ENCODE assay signal across 19 mouse cellular contexts in the genomic region with DNA sequence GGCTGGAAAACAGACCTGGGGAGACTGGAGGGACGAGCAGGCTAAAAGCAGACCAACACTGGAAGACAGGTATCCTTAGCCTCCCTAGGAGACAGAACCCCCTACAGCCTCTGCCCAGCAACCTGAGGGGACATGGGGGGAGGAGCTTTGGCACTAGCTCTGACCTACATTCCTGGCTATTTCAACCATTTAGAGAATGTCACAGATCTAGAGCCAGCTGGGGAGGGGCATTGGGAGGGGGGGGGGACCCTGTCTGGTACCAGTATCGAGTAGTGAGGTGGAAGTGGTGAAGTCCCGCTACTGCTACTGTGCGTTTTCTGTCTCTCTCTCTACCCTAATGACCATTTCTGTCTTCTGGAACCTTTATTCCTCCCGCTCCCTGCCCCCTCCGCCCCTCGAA. TPM values are rescaled to one million over a fixed set of nuclear protein-coding genes. Genes with fewer than 3 reads are reported as not detected.
A peak's percentile ranks its signal among the peaks of the same experiment; 100 is the strongest.
DNase-seq lines count a peak whose midpoint lies in the region; ATAC-seq and TF ChIP-seq lines count a peak whose summit lies in the region.
"Had no signal": no experiment of that assay in that cellular context is flagged by ENCODE, and none has a peak within 500 bp of the region (broad histone marks: within the 10 kb centered on the region; RNA-seq: fewer than 3 reads in every experiment).

No protein-coding gene starts in this region.

- no peak for ATAC-seq in heart, embryonic 13.5 days (ENCODE audit: extremely low read depth, insufficient number of reproducible peaks, low FRiP score, low TSS enrichment)
- ATAC-seq in hindbrain, embryonic 14.5 days (ENCODE audit: low FRiP score) = no peak
- ATAC-seq: intestine, embryonic 15.5 days had no signal

- H3K9ac ChIP-seq in heart, embryonic 13.5 days = no peak overlapping the region
- H3K9ac ChIP-seq in heart, adult 2 months (ENCODE audit: low read depth, low read length) = no peak overlapping the region
- H3K9ac ChIP-seq in hindbrain, embryonic 14.5 days = no peak overlapping the region
- H3K9ac ChIP-seq: hindbrain, embryonic 13.5 days; intestine, embryonic 15.5 days; limb, embryonic 13.5 days; liver, embryonic 13.5 days; midbrain, embryonic 12.5 days had no signal

- TF ChIP-seq EP300 in heart, adult 2 months (IDR thresholded peaks at IDR 0.05; ENCODE audit: insufficient read depth, low read depth, low read length) = no peak

- H3K36me3 ChIP-seq in heart, embryonic 13.5 days = 0 out of 2 replicates have a peak, but pooled peaks cover 3% of the 10 kb centered on the region
- no peaks in the 10 kb centered on the region for H3K36me3 ChIP-seq in heart, adult 2 months (ENCODE audit: control insufficient read depth, insufficient read depth, low read length)
- peaks cover 55% of the 10 kb centered on the region for H3K36me3 ChIP-seq in hindbrain, embryonic 14.5 days (replicated peaks; ENCODE audit: control insufficient read depth, insufficient read depth)
- H3K36me3 ChIP-seq: intestine, embryonic 15.5 days; liver, embryonic 13.5 days had no signal

- H3K27me3 ChIP-seq in heart, embryonic 13.5 days (replicated peaks) = peaks cover 17% of the 10 kb centered on the region
- no peaks in the 10 kb centered on the region for H3K27me3 ChIP-seq in heart, adult 2 months (ENCODE audit: control insufficient read depth, insufficient read depth, low read length)
- no peaks in the 10 kb centered on the region for H3K27me3 ChIP-seq in hindbrain, embryonic 14.5 days (ENCODE audit: control insufficient read depth, insufficient read depth, low read length)
- H3K27me3 ChIP-seq: hindbrain, embryonic 13.5 days; intestine, embryonic 15.5 days; limb, embryonic 13.5 days had no signal

- H3K4me3 ChIP-seq in heart, embryonic 13.5 days = no peak overlapping the region
- H3K4me3 ChIP-seq in heart, adult 2 months = no peak overlapping the region
- H3K4me3 ChIP-seq in hindbrain, embryonic 14.5 days (replicated peaks; ENCODE audit: low read length) = no peak overlapping the region
- H3K4me3 ChIP-seq: forebrain, embryonic 10.5 days; hindbrain, embryonic 13.5 days; intestine, embryonic 15.5 days; limb, embryonic 13.5 days; liver, embryonic 13.5 days; midbrain, embryonic 12.5 days had no signal

- H3K79me2 ChIP-seq in heart, adult 2 months (replicated peaks; ENCODE audit: control insufficient read depth, insufficient read depth, low read length) = no peaks in the 10 kb centered on the region

- DNase-seq in heart, adult 2 months = no peak
- peak; percentile 46 for DNase-seq in kidney, postnatal 14 days
- no peak for DNase-seq in kidney, postnatal 4 days
- peak; percentile 49 for DNase-seq in retina, postnatal 1 day
- no peak for DNase-seq in retina, embryonic 14.5 days (ENCODE audit: low spot score)
- DNase-seq in hindbrain, embryonic 14.5 days (ENCODE audit: low spot score) = no peak
- DNase-seq: cerebellum, adult 18-20 months; cerebellum, postnatal 25 days; embryo, embryonic 11 days; liver, embryonic 13.5 days; right cerebral cortex, adult 18-20 months had no signal

- H3K27ac ChIP-seq in heart, embryonic 13.5 days (replicated peaks) = no peak overlapping the region
- H3K27ac ChIP-seq in heart, adult 2 months = no peak overlapping the region
- no peak overlapping the region for H3K27ac ChIP-seq in hindbrain, embryonic 14.5 days
- H3K27ac ChIP-seq: forebrain, embryonic 10.5 days; hindbrain, embryonic 13.5 days; intestine, embryonic 15.5 days; limb, embryonic 13.5 days; liver, embryonic 13.5 days; macrophage; midbrain, embryonic 12.5 days had no signal

- H3K4me2 ChIP-seq in heart, embryonic 13.5 days = peak overlapping the region; percentile 26; the same call in 1 of the 2 replicates
- no peak overlapping the region for H3K4me2 ChIP-seq in hindbrain, embryonic 14.5 days (replicated peaks)
- H3K4me2 ChIP-seq: hindbrain, embryonic 13.5 days; intestine, embryonic 15.5 days; limb, embryonic 13.5 days; liver, embryonic 13.5 days; midbrain, embryonic 12.5 days had no signal

- H3K9me3 ChIP-seq in heart, embryonic 13.5 days = no peaks in the 10 kb centered on the region
- no peaks in the 10 kb centered on the region for H3K9me3 ChIP-seq in hindbrain, embryonic 14.5 days (ENCODE audit: control insufficient read depth, low read length)
- H3K9me3 ChIP-seq: forebrain, embryonic 10.5 days; hindbrain, embryonic 13.5 days; intestine, embryonic 15.5 days; limb, embryonic 13.5 days; liver, embryonic 13.5 days; midbrain, embryonic 12.5 days had no signal

- intact Hi-C loops in heart, adult 2 months (cut with DNase I) = no loop called here

- TF ChIP-seq CTCF in heart, adult 2 months (IDR thresholded peaks at IDR 0.05) = no peak

- no peak for TF ChIP-seq POLR2A in heart, adult 2 months (IDR thresholded peaks at IDR 0.05; ENCODE audit: insufficient read depth, low read depth, low read length)

- H3K4me1 ChIP-seq in heart, embryonic 13.5 days = peaks cover 37% of the 10 kb centered on the region
- H3K4me1 ChIP-seq in heart, adult 2 months (ENCODE audit: control insufficient read depth, insufficient read depth, low read length) = peaks cover 3% of the 10 kb centered on the region
- peaks cover 28% of the 10 kb centered on the region for H3K4me1 ChIP-seq in hindbrain, embryonic 14.5 days (replicated peaks; ENCODE audit: control insufficient read depth, insufficient read depth, low read length)

- 39% methylated on average over 7 of the region's 7 CpGs for WGBS in heart, embryonic 13.5 days
- 60% methylated on average over 7 of the region's 7 CpGs for WGBS in heart, adult 2 months
- WGBS in hindbrain, embryonic 14.5 days = 76% methylated on average over 7 of the region's 7 CpGs

RNA-seq across cellular contexts. Expression of a gene that starts 3.9 kb away (rescaled TPM):
- 1.3 TPM in 2 replicates for polyA plus RNA-seq in heart, embryonic 13.5 days (2015; fragmentation: Nextera tagmentation; extraction: Ambion mirVana)
- 1 to 10 TPM in 1 of 2 experiments, under 1 TPM in 1; 0.97 to 1.8 TPM for total RNA-seq in heart, adult 2 months (2021)
- 0.88 TPM in 2 replicates for polyA plus RNA-seq in heart, adult 2 months (2012; rRNA removed)
- polyA plus RNA-seq in hindbrain, embryonic 14.5 days (2014; fragmentation: Nextera tagmentation; extraction: Ambion mirVana) = 17.2 and 18.1 TPM in 2 replicates
- total RNA-seq: monocyte, adult 5-6 weeks had no signal
- polyA plus RNA-seq: macrophage had no signal

RNA-seq across cellular contexts. Expression of a gene that starts 15.3 kb away (rescaled TPM):
- polyA plus RNA-seq in heart, embryonic 13.5 days (2015; fragmentation: Nextera tagmentation; extraction: Ambion mirVana) = 455 and 482 TPM in 2 replicates
- total RNA-seq in heart, adult 2 months (2021) = 100 to 1,000 TPM; 229 to 279 TPM
- 315 and 337 TPM in 2 replicates for polyA plus RNA-seq in heart, adult 2 months (2012; rRNA removed)
- 450 and 573 TPM in 2 replicates for polyA plus RNA-seq in hindbrain, embryonic 14.5 days (2014; fragmentation: Nextera tagmentation; extraction: Ambion mirVana)

RNA-seq across cellular contexts. Expression of a gene that starts 32.0 kb away (rescaled TPM):
- polyA plus RNA-seq in heart, embryonic 13.5 days (2015; fragmentation: Nextera tagmentation; extraction: Ambion mirVana) = 11.1 and 12.4 TPM in 2 replicates
- total RNA-seq in heart, adult 2 months (2021) = 10 to 100 TPM; 25.6 to 26.6 TPM
- 21.8 and 37.9 TPM in 2 replicates for polyA plus RNA-seq in heart, adult 2 months (2012; rRNA removed)
- 11.5 and 12.7 TPM in 2 replicates for polyA plus RNA-seq in hindbrain, embryonic 14.5 days (2014; fragmentation: Nextera tagmentation; extraction: Ambion mirVana)

RNA-seq across cellular contexts. Expression of a gene that starts 52.4 kb away (rescaled TPM):
- 3.7 and 4.1 TPM in 2 replicates for polyA plus RNA-seq in heart, embryonic 13.5 days (2015; fragmentation: Nextera tagmentation; extraction: Ambion mirVana)
- 1 to 10 TPM; 6.3 to 8.2 TPM for total RNA-seq in heart, adult 2 months (2021)
- 5.5 and 7.7 TPM in 2 replicates for polyA plus RNA-seq in heart, adult 2 months (2012; rRNA removed)
- polyA plus RNA-seq in hindbrain, embryonic 14.5 days (2014; fragmentation: Nextera tagmentation; extraction: Ambion mirVana) = 1.5 and 1.8 TPM in 2 replicates

RNA-seq across cellular contexts. Expression of a gene that starts 54.2 kb away (rescaled TPM):
- polyA plus RNA-seq in heart, embryonic 13.5 days (2015; fragmentation: Nextera tagmentation; extraction: Ambion mirVana) = 60.4 and 62.1 TPM in 2 replicates
- 10 to 100 TPM; 72.8 to 80.0 TPM for total RNA-seq in heart, adult 2 months (2021)
- 68.9 and 111 TPM in 2 replicates for polyA plus RNA-seq in heart, adult 2 months (2012; rRNA removed)
- polyA plus RNA-seq in hindbrain, embryonic 14.5 days (2014; fragmentation: Nextera tagmentation; extraction: Ambion mirVana) = 95.6 and 109 TPM in 2 replicates

Comparison
In these comparisons a context has a peak if more than half of its experiments do, and no peak if none do; other contexts are left out.
1. DNase-seq: peak in kidney, postnatal 14 days (single experiment) and retina, postnatal 1 day (single experiment); none in heart, adult 2 months (0 of 2), kidney, postnatal 4 days (0 of 2), retina, embryonic 14.5 days (single experiment) and hindbrain, embryonic 14.5 days (single experiment).